Comparison of ENCODE assay signal across 9 mouse cellular contexts in the genomic region with DNA sequence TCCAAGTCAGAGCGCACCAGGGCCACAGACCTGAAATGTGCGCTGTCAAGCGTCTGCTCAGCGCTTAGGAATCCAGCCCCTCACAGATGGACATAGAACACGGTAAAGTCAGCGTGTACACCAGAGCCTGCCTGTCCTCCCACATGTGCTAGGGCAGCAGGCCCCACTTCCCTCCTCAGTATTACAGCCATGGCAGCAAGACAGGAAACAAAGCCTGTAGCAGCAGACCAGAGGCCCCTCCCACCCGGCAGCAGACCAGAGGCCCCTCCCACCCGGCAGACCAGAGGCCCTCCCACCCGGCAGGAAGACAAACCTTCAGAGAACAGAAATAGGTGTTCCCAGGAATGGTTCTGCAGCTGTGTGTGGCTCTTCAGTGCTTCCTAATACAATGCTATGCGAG. TPM values are rescaled to one million over a fixed set of nuclear protein-coding genes. Genes with fewer than 3 reads are reported as not detected.
DNase-seq lines count a peak whose midpoint lies in the region; ATAC-seq and TF ChIP-seq lines count a peak whose summit lies in the region.
"Had no signal": no experiment of that assay in that cellular context is flagged by ENCODE, and none has a peak within 500 bp of the region (broad histone marks: within the 10 kb centered on the region; RNA-seq: fewer than 3 reads in every experiment).

No protein-coding gene starts in this region.

- 31% methylated on average over 10 of the region's 10 CpGs for WGBS in kidney, embryonic 14.5 days
- WGBS in liver, embryonic 14.5 days (ENCODE audit: insufficient replicate concordance): 30% methylated on average over 10 of the region's 10 CpGs

- peaks cover 46% of the 10 kb centered on the region for H3K36me3 ChIP-seq in kidney, embryonic 14.5 days (ENCODE audit: control insufficient read depth, insufficient read depth, low read length)
- peaks cover 23% of the 10 kb centered on the region for H3K36me3 ChIP-seq in liver, embryonic 14.5 days (replicated peaks; ENCODE audit: control insufficient read depth, insufficient read depth, low read depth)

- peak overlapping the region; percentile 10; the same call in 1 of the 2 replicates for H3K4me3 ChIP-seq in kidney, embryonic 14.5 days (ENCODE audit: low read length)
- H3K4me3 ChIP-seq in liver, embryonic 14.5 days (ENCODE audit: insufficient read depth in 1 of 2, low read depth in 2 of 2, low read length in 2 of 2): peak overlapping the region; percentile 28 to 41

- no peaks in the 10 kb centered on the region for H3K9me3 ChIP-seq in kidney, embryonic 14.5 days (ENCODE audit: control insufficient read depth, low read length)
- no peaks in the 10 kb centered on the region for H3K9me3 ChIP-seq in liver, embryonic 14.5 days (ENCODE audit: control insufficient read depth, low read length)

- H3K27me3 ChIP-seq in kidney, embryonic 14.5 days (ENCODE audit: control insufficient read depth, insufficient read depth, low read length): no peaks in the 10 kb centered on the region
- no peaks in the 10 kb centered on the region for H3K27me3 ChIP-seq in liver, embryonic 14.5 days (ENCODE audit: control insufficient read depth, insufficient read depth, low read length)
- H3K27me3 ChIP-seq: Patski had no signal

- no peak for TF ChIP-seq EP300 in liver, embryonic 14.5 days (IDR thresholded peaks at IDR 0.05; ENCODE audit: low read depth)

- intact Hi-C loops in heart, postnatal 14 days (cut with DNase I): no loop called here

- H3K9ac ChIP-seq in kidney, embryonic 14.5 days (ENCODE audit: low read depth, low read length): peak overlapping the region; percentile 48
- no peak overlapping the region; the same call in 1 of the 2 replicates for H3K9ac ChIP-seq in liver, embryonic 14.5 days (replicated peaks)

- ATAC-seq in kidney, embryonic 14.5 days (ENCODE audit: low FRiP score, low TSS enrichment): peak; percentile 32
- ATAC-seq in liver, embryonic 14.5 days (ENCODE audit: insufficient read depth): peak; percentile 25; the same call in 1 of the 2 replicates
- ATAC-seq: Patski had no signal

- TF ChIP-seq CTCF in liver, embryonic 14.5 days (IDR thresholded peaks at IDR 0.05; ENCODE audit: low read depth): no peak

- H3K4me1 ChIP-seq in kidney, embryonic 14.5 days (ENCODE audit: control insufficient read depth, insufficient read depth, low read length): peaks cover 31% of the 10 kb centered on the region
- peaks cover 15 to 26% of the 10 kb centered on the region in 2 experiments for H3K4me1 ChIP-seq in liver, embryonic 14.5 days (replicated peaks; ENCODE audit: control insufficient read depth in 2 of 2, insufficient read depth in 2 of 2, low read length in 1 of 2)

- H3K27ac ChIP-seq in kidney, embryonic 14.5 days (ENCODE audit: low read depth, low read length): peak overlapping the region; percentile 53; the same call in 1 of the 2 replicates
- H3K27ac ChIP-seq in liver, embryonic 14.5 days: no peak overlapping the region

- peak overlapping the region; percentile 34 for H3K4me2 ChIP-seq in kidney, embryonic 14.5 days (replicated peaks; ENCODE audit: low read depth, low read length)
- peak overlapping the region; percentile 34 for H3K4me2 ChIP-seq in liver, embryonic 14.5 days (ENCODE audit: low read depth)

- no peak for DNase-seq in kidney, adult 11 months
- DNase-seq in embryo, embryonic 10 days (ENCODE audit: low spot score): peak; percentile 54
- DNase-seq in heart, postnatal 14 days: peak; percentile 34 to 56
- no peak for DNase-seq in liver, embryonic 14.5 days (ENCODE audit: low read depth in 3 of 3, low spot score in 3 of 3)
- DNase-seq in thymus, postnatal 0 days (ENCODE audit: low spot score): peak; percentile 81
- no peak for DNase-seq in ovary, adult 18-20 months (ENCODE audit: low spot score)
- no peak for DNase-seq in right cerebral cortex, postnatal 14 days

RNA-seq across cellular contexts. Expression of a gene that starts 3.1 kb away (rescaled TPM):
- polyA plus RNA-seq in kidney, embryonic 14.5 days (2014; fragmentation: Nextera tagmentation; extraction: Ambion mirVana): 366 and 377 TPM in 2 replicates
- total RNA-seq in heart, postnatal 14 days (2021): 100 to 1,000 TPM; 151 to 157 TPM
- polyA plus RNA-seq in liver, embryonic 14.5 days (2012; rRNA removed): 36.8 and 123 TPM in 2 replicates
- 118 and 129 TPM in 2 replicates for polyA plus RNA-seq in liver, embryonic 14.5 days (2014; fragmentation: Nextera tagmentation; extraction: Ambion mirVana)
- polyA plus RNA-seq in thymus, postnatal 0 days (2015; fragmentation: Nextera tagmentation; extraction: Ambion mirVana): 281 and 307 TPM in 2 replicates

RNA-seq across cellular contexts. Expression of a gene that starts 15.7 kb away (rescaled TPM):
- 5.6 and 8.7 TPM in 2 replicates for polyA plus RNA-seq in kidney, embryonic 14.5 days (2014; fragmentation: Nextera tagmentation; extraction: Ambion mirVana)
- 1 to 10 TPM; 9.2 TPM for total RNA-seq in heart, postnatal 14 days (2021)
- 5.7 and 6.2 TPM in 2 replicates for polyA plus RNA-seq in liver, embryonic 14.5 days (2012; rRNA removed)
- polyA plus RNA-seq in liver, embryonic 14.5 days (2014; fragmentation: Nextera tagmentation; extraction: Ambion mirVana): 4.0 and 5.1 TPM in 2 replicates
- polyA plus RNA-seq in thymus, postnatal 0 days (2015; fragmentation: Nextera tagmentation; extraction: Ambion mirVana): 13.8 and 14.0 TPM in 2 replicates

RNA-seq across cellular contexts. Expression of a gene that starts 18.8 kb away (rescaled TPM):
- 13.7 and 14.0 TPM in 2 replicates for polyA plus RNA-seq in kidney, embryonic 14.5 days (2014; fragmentation: Nextera tagmentation; extraction: Ambion mirVana)
- total RNA-seq in heart, postnatal 14 days (2021): 10 to 100 TPM; 36.7 to 37.5 TPM
- 1.3 and 1.4 TPM in 2 replicates for polyA plus RNA-seq in liver, embryonic 14.5 days (2012; rRNA removed)
- 1.1 and 1.4 TPM in 2 replicates for polyA plus RNA-seq in liver, embryonic 14.5 days (2014; fragmentation: Nextera tagmentation; extraction: Ambion mirVana)
- 0.95 and 1.0 TPM in 2 replicates for polyA plus RNA-seq in thymus, postnatal 0 days (2015; fragmentation: Nextera tagmentation; extraction: Ambion mirVana)

RNA-seq across cellular contexts. Expression of a gene that starts 54.9 kb away (rescaled TPM):
- 70.6 and 96.0 TPM in 2 replicates for polyA plus RNA-seq in kidney, embryonic 14.5 days (2014; fragmentation: Nextera tagmentation; extraction: Ambion mirVana)
- total RNA-seq in heart, postnatal 14 days (2021): 10 to 100 TPM; 27.4 to 31.2 TPM
- 21.4 and 23.4 TPM in 2 replicates for polyA plus RNA-seq in liver, embryonic 14.5 days (2012; rRNA removed)
- polyA plus RNA-seq in liver, embryonic 14.5 days (2014; fragmentation: Nextera tagmentation; extraction: Ambion mirVana): 23.4 and 28.4 TPM in 2 replicates
- polyA plus RNA-seq in thymus, postnatal 0 days (2015; fragmentation: Nextera tagmentation; extraction: Ambion mirVana): 33.2 and 45.9 TPM in 2 replicates

RNA-seq across cellular contexts. Expression of a gene that starts 54.9 kb away (rescaled TPM):
- polyA plus RNA-seq in kidney, embryonic 14.5 days (2014; fragmentation: Nextera tagmentation; extraction: Ambion mirVana): 2.8 and 3.1 TPM in 2 replicates
- 1 to 10 TPM in 1 of 2 experiments, under 1 TPM in 1; 0.68 to 1.8 TPM for total RNA-seq in heart, postnatal 14 days (2021)
- 2.4 and 5.6 TPM in 2 replicates for polyA plus RNA-seq in liver, embryonic 14.5 days (2012; rRNA removed)
- polyA plus RNA-seq in liver, embryonic 14.5 days (2014; fragmentation: Nextera tagmentation; extraction: Ambion mirVana): 0.91 and 1.5 TPM in 2 replicates
- 1.2 and 1.6 TPM in 2 replicates for polyA plus RNA-seq in thymus, postnatal 0 days (2015; fragmentation: Nextera tagmentation; extraction: Ambion mirVana)

Comparison
In these comparisons a context has a peak if more than half of its experiments do, and no peak if none do; other contexts are left out.
1. DNase-seq: peak in embryo, embryonic 10 days (single experiment), heart, postnatal 14 days (2 of 2) and thymus, postnatal 0 days (single experiment); none in kidney, adult 11 months (single experiment), liver, embryonic 14.5 days (0 of 3), ovary, adult 18-20 months (single experiment) and right cerebral cortex, postnatal 14 days (single experiment).